Mouse (Mus musculus): ENCODE measurements at regions not wholly inside any gene's neighbourhood (a gene's known extent, or its start where the extent isn't known, plus 50 kb on each side); places are given as distances from the start of the nearest gene placed in this dataset.

DNA sequence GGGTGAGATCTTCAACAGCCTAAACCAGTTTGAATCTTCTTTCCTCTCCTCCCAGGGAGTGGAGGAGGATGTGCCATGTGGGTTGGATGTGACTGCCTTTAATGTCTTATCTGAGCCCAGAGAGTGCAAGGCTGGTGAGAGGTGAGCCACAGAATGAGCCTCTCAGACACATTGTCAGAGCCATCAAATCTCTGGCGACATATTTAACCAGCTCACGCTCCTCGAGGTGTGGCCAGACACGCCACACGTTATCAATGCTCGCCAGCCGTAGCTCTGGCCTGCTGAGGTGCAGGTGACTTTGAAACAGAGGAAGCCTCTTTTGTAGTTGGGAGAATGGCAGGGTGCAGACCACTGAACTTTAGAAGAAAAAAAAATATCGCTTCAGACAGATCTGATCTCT lies 463.5 kb upstream of the Kcnab2 start:
- H3K4me1 ChIP-seq (replicated peaks), result no peaks in the 10 kb centered on the region
- H3K27me3 ChIP-seq (replicated peaks), result no peaks in the 10 kb centered on the region
- no peak overlapping the region for H3K4me3 ChIP-seq (replicated peaks)
- no peak overlapping the region for H3K4me2 ChIP-seq (replicated peaks)
- H3K9me3 ChIP-seq, result no peaks in the 10 kb centered on the region
- 76% methylated on average over 8 of the region's 8 CpGs for WGBS
- no peak for ATAC-seq
- no peak overlapping the region for H3K27ac ChIP-seq
- H3K9ac ChIP-seq, result no peak overlapping the region
- H3K36me3 ChIP-seq, result no peaks in the 10 kb centered on the region

DNA sequence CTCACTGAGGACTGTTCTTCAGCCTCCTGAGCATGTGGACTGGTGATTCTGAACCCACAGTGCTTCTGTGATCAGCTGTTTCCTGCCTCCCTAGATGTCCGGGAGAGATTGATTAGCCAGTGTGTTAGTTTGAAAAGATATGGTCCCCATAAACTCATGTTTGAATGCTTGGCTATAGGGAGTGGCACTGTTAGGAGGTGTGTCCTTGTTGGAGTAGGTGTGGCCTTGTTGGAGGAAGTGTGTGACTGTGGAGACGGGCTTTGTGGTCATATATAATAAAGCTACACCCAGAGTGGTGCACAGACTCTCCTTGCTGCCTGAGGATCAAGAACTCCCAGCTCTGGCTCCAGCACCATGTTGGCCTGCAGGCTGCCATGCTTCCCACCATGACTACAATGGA lies 458.9 kb upstream of the Kcnab2 start:
- ATAC-seq, result peak; percentile 71

GRCm38 (mm10) chr4:152935484-152935883 lies 457.8 kb upstream of the Kcnab2 start:
- Histone ChIP-seq H3K27me3 (replicated peaks) (no peaks in the 10 kb centered on the region), H3K27ac (no peak overlapping the region), H3K9me3 (no peaks in the 10 kb centered on the region), H3K36me3 (no peaks in the 10 kb centered on the region), H3K4me2 (replicated peaks) (no peak overlapping the region), H3K4me3 (replicated peaks) (no peak overlapping the region), H3K9ac (no peak overlapping the region), H3K4me1 (replicated peaks) (no peaks in the 10 kb centered on the region)
- no peak for ATAC-seq
- WGBS, result 63% methylated on average over 3 of the region's 3 CpGs

More for the DNA sequence above, 458.9 kb upstream of the Kcnab2 start:
- 40% methylated on average over 2 of the region's 2 CpGs for WGBS
- Histone ChIP-seq H3K4me3 (replicated peaks) (no peak overlapping the region), H3K4me1 (replicated peaks) (no peaks in the 10 kb centered on the region), H3K9me3 (no peaks in the 10 kb centered on the region), H3K36me3 (no peaks in the 10 kb centered on the region), H3K9ac (no peak overlapping the region), H3K27me3 (replicated peaks) (no peaks in the 10 kb centered on the region), H3K4me2 (replicated peaks) (no peak overlapping the region), H3K27ac (no peak overlapping the region)

DNA sequence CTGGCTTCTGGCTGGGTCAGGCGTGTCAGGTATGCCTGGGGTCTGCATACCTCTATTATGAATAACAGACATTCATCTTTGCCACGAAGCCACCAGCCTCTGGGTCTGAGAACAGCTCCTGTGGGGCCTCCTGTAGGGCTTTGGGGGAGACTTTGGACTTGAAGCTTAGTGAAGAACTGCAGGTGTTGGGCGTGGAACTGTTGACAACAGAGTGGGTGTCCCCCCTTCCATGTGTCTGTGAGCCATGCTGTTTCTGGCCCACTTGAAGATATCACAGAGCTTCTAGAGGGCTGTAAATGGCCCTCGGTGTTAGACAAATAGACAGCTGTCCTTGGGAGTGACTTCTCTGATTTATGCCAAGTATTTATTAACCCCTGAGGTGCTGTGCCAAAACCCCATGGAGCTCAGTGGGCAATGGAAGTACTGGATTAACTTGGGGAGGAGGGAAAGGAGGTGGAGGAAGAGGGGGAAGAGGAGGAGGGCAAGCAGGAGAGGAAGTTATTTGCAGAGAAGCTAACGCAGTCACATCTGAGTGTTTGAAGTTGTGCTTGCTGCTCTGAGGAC lies 450.8 kb upstream of the Kcnab2 start:
- Histone ChIP-seq H3K9me3 (no peaks in the 10 kb centered on the region), H3K27ac (no peak overlapping the region), H3K36me3 (no peaks in the 10 kb centered on the region), H3K4me3 (replicated peaks) (no peak overlapping the region), H3K4me2 (replicated peaks) (no peak overlapping the region), H3K4me1 (replicated peaks) (0 out of 2 replicates have a peak, but pooled peaks cover 2% of the 10 kb centered on the region), H3K27me3 (replicated peaks) (no peaks in the 10 kb centered on the region), H3K9ac (no peak overlapping the region)
- WGBS, result 41% methylated on average over 5 of the region's 5 CpGs
- peak; percentile 83 for ATAC-seq

GRCm38 (mm10) chr4:152920261-152920660 lies 442.6 kb upstream of the Kcnab2 start:
- Histone ChIP-seq H3K4me1 (replicated peaks) (no peaks in the 10 kb centered on the region), H3K27ac (no peak overlapping the region), H3K9me3 (no peaks in the 10 kb centered on the region), H3K4me2 (replicated peaks) (no peak overlapping the region), H3K4me3 (replicated peaks) (no peak overlapping the region), H3K36me3 (no peaks in the 10 kb centered on the region), H3K9ac (no peak overlapping the region), H3K27me3 (replicated peaks) (no peaks in the 10 kb centered on the region)
- ATAC-seq, result peak; percentile 71
- 40% methylated on average over 3 of the region's 3 CpGs for WGBS

DNA sequence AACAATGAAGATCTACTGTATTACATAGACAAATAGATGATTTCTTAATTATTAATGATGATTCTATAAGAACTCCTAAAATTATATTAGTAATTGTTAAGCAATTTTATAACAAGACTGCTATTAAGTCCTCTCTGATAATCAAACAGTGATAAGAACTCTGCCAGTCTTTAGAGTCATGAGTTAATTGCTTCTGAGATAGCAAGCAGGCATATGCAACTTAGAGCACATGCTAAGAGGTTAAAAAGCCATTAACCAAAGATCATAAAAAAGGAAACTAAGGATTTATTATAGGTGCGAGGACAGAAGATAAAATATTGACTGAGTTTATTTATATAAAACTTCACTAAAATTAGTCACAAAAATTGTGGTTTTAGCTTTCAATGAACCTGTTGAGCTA lies 442.2 kb upstream of the Kcnab2 start:
- H3K4me1 ChIP-seq (replicated peaks), result no peaks in the 10 kb centered on the region
- no peak overlapping the region for H3K4me2 ChIP-seq (replicated peaks)
- H3K27me3 ChIP-seq (replicated peaks), result no peaks in the 10 kb centered on the region
- no peaks in the 10 kb centered on the region for H3K9me3 ChIP-seq
- peak; percentile 76 for ATAC-seq
- no peaks in the 10 kb centered on the region for H3K36me3 ChIP-seq
- H3K27ac ChIP-seq, result no peak overlapping the region
- H3K9ac ChIP-seq, result no peak overlapping the region
- no peak overlapping the region for H3K4me3 ChIP-seq (replicated peaks)
- WGBS, result 39% methylated on average over 1 of the region's 1 CpGs

GRCm38 (mm10) chr4:152916576-152916975 lies 438.9 kb upstream of the Kcnab2 start:
- no peak for ATAC-seq
- no peak overlapping the region for H3K4me2 ChIP-seq (replicated peaks)
- no peaks in the 10 kb centered on the region for H3K4me1 ChIP-seq (replicated peaks)
- WGBS, result 35% methylated on average over 7 of the region's 7 CpGs
- H3K36me3 ChIP-seq, result no peaks in the 10 kb centered on the region
- no peak overlapping the region for H3K9ac ChIP-seq
- no peaks in the 10 kb centered on the region for H3K27me3 ChIP-seq (replicated peaks)
- H3K9me3 ChIP-seq, result no peaks in the 10 kb centered on the region
- no peak overlapping the region for H3K4me3 ChIP-seq (replicated peaks)
- H3K27ac ChIP-seq, result no peak overlapping the region

- Histone ChIP-seq H3K4me2 (replicated peaks) (no peak overlapping the region), H3K27me3 (replicated peaks) (no peaks in the 10 kb centered on the region), H3K4me3 (replicated peaks) (no peak overlapping the region), H3K4me1 (replicated peaks) (no peaks in the 10 kb centered on the region), H3K27ac (no peak overlapping the region), H3K9me3 (no peaks in the 10 kb centered on the region), H3K36me3 (no peaks in the 10 kb centered on the region), H3K9ac (no peak overlapping the region)
- WGBS, result 34% methylated on average over 10 of the region's 10 CpGs
- peak; percentile 71; the same call in 1 of the 2 replicates for ATAC-seq
Measured at GRCm38 (mm10) chr4:152913497-152913896, 435.8 kb upstream of the Kcnab2 start.

GRCm38 (mm10) chr4:152912846-152913245 lies 435.2 kb upstream of the Kcnab2 start:
- H3K36me3 ChIP-seq, result no peaks in the 10 kb centered on the region
- no peak overlapping the region for H3K4me3 ChIP-seq (replicated peaks)
- H3K27me3 ChIP-seq (replicated peaks), result no peaks in the 10 kb centered on the region
- no peak for ATAC-seq
- no peak overlapping the region for H3K4me2 ChIP-seq (replicated peaks)
- WGBS, result 90% methylated on average over 10 of the region's 10 CpGs
- no peaks in the 10 kb centered on the region for H3K4me1 ChIP-seq (replicated peaks)
- H3K9me3 ChIP-seq, result no peaks in the 10 kb centered on the region
- no peak overlapping the region for H3K9ac ChIP-seq
- no peak overlapping the region for H3K27ac ChIP-seq

DNA sequence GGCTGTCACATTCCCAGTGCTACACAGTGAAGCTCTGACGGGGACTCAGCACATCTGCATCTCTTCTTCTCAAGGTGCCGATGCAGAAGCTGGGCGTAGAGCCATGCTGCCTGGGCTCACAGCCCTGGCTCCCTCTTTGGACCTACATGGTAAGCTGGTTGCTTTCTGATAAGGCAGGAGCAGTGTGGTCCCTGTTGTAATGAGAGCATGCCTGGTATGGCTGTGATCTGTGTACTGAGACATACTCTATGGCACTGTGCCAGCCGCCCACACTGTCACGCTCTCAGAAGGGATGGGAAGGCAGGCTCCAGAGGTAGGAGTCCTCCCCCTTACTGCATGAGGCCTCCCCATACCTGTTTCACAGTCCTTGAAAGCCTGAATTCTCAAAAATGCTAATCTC lies 430.6 kb upstream of the Kcnab2 start:
- Histone ChIP-seq H3K27ac (no peak overlapping the region), H3K36me3 (no peaks in the 10 kb centered on the region), H3K4me1 (replicated peaks) (no peaks in the 10 kb centered on the region), H3K9ac (no peak overlapping the region), H3K4me2 (replicated peaks) (no peak overlapping the region), H3K27me3 (replicated peaks) (no peaks in the 10 kb centered on the region), H3K4me3 (replicated peaks) (no peak overlapping the region), H3K9me3 (no peaks in the 10 kb centered on the region)
- 58% methylated on average over 5 of the region's 5 CpGs for WGBS
- no peak for ATAC-seq

GRCm38 (mm10) chr4:152902851-152903250 lies 425.2 kb upstream of the Kcnab2 start:
- H3K4me3 ChIP-seq (replicated peaks), result no peak overlapping the region
- no peak for ATAC-seq
- H3K36me3 ChIP-seq, result no peaks in the 10 kb centered on the region
- no peaks in the 10 kb centered on the region for H3K9me3 ChIP-seq
- WGBS, result 80% methylated on average over 11 of the region's 11 CpGs
- H3K27me3 ChIP-seq (replicated peaks), result no peaks in the 10 kb centered on the region
- H3K4me1 ChIP-seq (replicated peaks), result no peaks in the 10 kb centered on the region
- no peak overlapping the region for H3K9ac ChIP-seq
- no peak overlapping the region for H3K4me2 ChIP-seq (replicated peaks)
- H3K27ac ChIP-seq, result no peak overlapping the region

- H3K27ac ChIP-seq, result no peak overlapping the region
- no peak for ATAC-seq
- WGBS, result 79% methylated on average over 4 of the region's 4 CpGs
- H3K36me3 ChIP-seq, result no peaks in the 10 kb centered on the region
- no peak overlapping the region for H3K4me3 ChIP-seq (replicated peaks)
- H3K9ac ChIP-seq, result no peak overlapping the region
- no peaks in the 10 kb centered on the region for H3K9me3 ChIP-seq
- no peak overlapping the region for H3K4me2 ChIP-seq (replicated peaks)
- H3K4me1 ChIP-seq (replicated peaks), result no peaks in the 10 kb centered on the region
- H3K27me3 ChIP-seq (replicated peaks), result no peaks in the 10 kb centered on the region
Measured at GRCm38 (mm10) chr4:152900049-152900448, 422.4 kb upstream of the Kcnab2 start.

GRCm38 (mm10) chr4:152895076-152895475 lies 417.4 kb upstream of the Kcnab2 start:
- Histone ChIP-seq H3K36me3 (no peaks in the 10 kb centered on the region), H3K9me3 (no peaks in the 10 kb centered on the region), H3K27me3 (replicated peaks) (no peaks in the 10 kb centered on the region), H3K9ac (no peak overlapping the region), H3K4me3 (replicated peaks) (no peak overlapping the region), H3K4me1 (replicated peaks) (no peaks in the 10 kb centered on the region), H3K27ac (no peak overlapping the region), H3K4me2 (replicated peaks) (no peak overlapping the region)
- 68% methylated on average over 13 of the region's 13 CpGs for WGBS
- ATAC-seq, result no peak

Measured in intestine, embryonic 15.5 days (tissue).